Mouse (Mus musculus): ENCODE results near the gene Vmp1. TPM values are rescaled to one million over a fixed set of nuclear protein-coding genes. Genes with fewer than 3 reads are reported as not detected.

Gene Vmp1
- polyA plus RNA-seq, 1 experiment = 30.0 TPM

GRCm38 (mm10) chr11:86570261-86570746 is 113.3 kb downstream of the Vmp1 start:
- no peak overlapping the region for H3K27ac ChIP-seq (ENCODE audit: insufficient read depth, low read length)
- peaks cover 1% of the 10 kb centered on the region; the same call in 1 of the 2 replicates for H3K36me3 ChIP-seq (ENCODE audit: control insufficient read depth, insufficient read depth, low read length)
- WGBS = 85% methylated on average over 9 of the region's 9 CpGs
- H3K4me3 ChIP-seq (ENCODE audit: extremely low read depth, insufficient read depth, insufficient read length) = no peak overlapping the region
- no peak for DNase-seq (ENCODE audit: low read depth in 1 of 2, low spot score in 2 of 2)
- H3K27me3 ChIP-seq (ENCODE audit: control insufficient read depth, insufficient read depth, low read length) = no peaks in the 10 kb centered on the region
- H3K4me1 ChIP-seq (ENCODE audit: control insufficient read depth, insufficient read depth, insufficient read length) = no peaks in the 10 kb centered on the region
- TF ChIP-seq CTCF (IDR thresholded peaks at IDR 0.05; ENCODE audit: extremely low read depth, insufficient read depth, insufficient read length, insufficient replicate concordance) = no peak
- no peak for TF ChIP-seq POLR2A (IDR thresholded peaks at IDR 0.05; ENCODE audit: low read depth, low read length)

DNA sequence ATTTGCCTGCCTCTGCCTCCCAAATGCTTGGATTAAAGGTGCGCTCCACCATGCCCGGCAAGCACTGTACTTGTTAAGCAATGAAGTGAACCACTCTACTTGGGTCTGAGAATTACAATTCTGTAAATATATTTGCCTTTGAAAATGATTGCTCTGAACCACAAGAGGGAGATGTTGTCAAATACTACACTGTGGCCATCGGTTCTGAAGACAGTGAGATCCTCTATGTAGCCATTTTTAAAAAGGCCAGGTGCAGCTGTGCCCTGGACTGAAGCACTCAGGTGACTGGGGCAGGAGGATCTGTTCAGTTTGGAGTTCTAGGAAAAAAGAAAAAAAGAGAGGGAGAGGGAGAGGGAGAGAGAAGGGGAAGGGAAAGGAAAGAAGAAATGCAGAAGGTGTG is 115.2 kb downstream of the Vmp1 start:
- DNase-seq (ENCODE audit: low read depth in 1 of 2, low spot score in 2 of 2) = no peak
- WGBS = 46% methylated on average over 3 of the region's 3 CpGs
- H3K36me3 ChIP-seq (ENCODE audit: control insufficient read depth, insufficient read depth, low read length) = peaks cover 3% of the 10 kb centered on the region; the same call in 1 of the 2 replicates
- H3K4me1 ChIP-seq (ENCODE audit: control insufficient read depth, insufficient read depth, insufficient read length) = no peaks in the 10 kb centered on the region
- H3K4me3 ChIP-seq (ENCODE audit: extremely low read depth, insufficient read depth, insufficient read length) = no peak overlapping the region
- H3K27ac ChIP-seq (ENCODE audit: insufficient read depth, low read length) = no peak overlapping the region
- TF ChIP-seq POLR2A (IDR thresholded peaks at IDR 0.05; ENCODE audit: low read depth, low read length) (no peak), CTCF (IDR thresholded peaks at IDR 0.05; ENCODE audit: extremely low read depth, insufficient read depth, insufficient read length, insufficient replicate concordance) (no peak)
- no peaks in the 10 kb centered on the region for H3K27me3 ChIP-seq (ENCODE audit: control insufficient read depth, insufficient read depth, low read length)

- no peak for DNase-seq (ENCODE audit: low read depth in 1 of 2, low spot score in 2 of 2)
- Histone ChIP-seq H3K4me1 (ENCODE audit: control insufficient read depth, insufficient read depth, insufficient read length) (peaks cover 3% of the 10 kb centered on the region; the same call in 1 of the 2 replicates), H3K4me3 (ENCODE audit: extremely low read depth, insufficient read depth, insufficient read length) (no peak overlapping the region), H3K36me3 (ENCODE audit: control insufficient read depth, insufficient read depth, low read length) (peaks cover 16% of the 10 kb centered on the region), H3K27me3 (ENCODE audit: control insufficient read depth, insufficient read depth, low read length) (no peaks in the 10 kb centered on the region), H3K27ac (ENCODE audit: insufficient read depth, low read length) (no peak overlapping the region)
- TF ChIP-seq POLR2A (IDR thresholded peaks at IDR 0.05; ENCODE audit: low read depth, low read length) (no peak), CTCF (IDR thresholded peaks at IDR 0.05; ENCODE audit: extremely low read depth, insufficient read depth, insufficient read length, insufficient replicate concordance) (no peak)
- WGBS = 66% methylated on average over 4 of the region's 4 CpGs
These were observed 125.4 kb downstream of the Vmp1 start for GRCm38 (mm10) chr11:86558258-86558657.

- no peak for TF ChIP-seq CTCF (IDR thresholded peaks at IDR 0.05; ENCODE audit: extremely low read depth, insufficient read depth, insufficient read length, insufficient replicate concordance)
- no peak for TF ChIP-seq POLR2A (IDR thresholded peaks at IDR 0.05; ENCODE audit: low read depth, low read length)
- H3K4me1 ChIP-seq (ENCODE audit: control insufficient read depth, insufficient read depth, insufficient read length) = peaks cover 3% of the 10 kb centered on the region; the same call in 1 of the 2 replicates
- no peak overlapping the region for H3K4me3 ChIP-seq (ENCODE audit: extremely low read depth, insufficient read depth, insufficient read length)
- H3K27me3 ChIP-seq (ENCODE audit: control insufficient read depth, insufficient read depth, low read length) = no peaks in the 10 kb centered on the region
- DNase-seq (ENCODE audit: low read depth in 1 of 2, low spot score in 2 of 2) = no peak
- WGBS = 82% methylated on average over 6 of the region's 6 CpGs
- H3K27ac ChIP-seq (ENCODE audit: insufficient read depth, low read length) = no peak overlapping the region
- H3K36me3 ChIP-seq (ENCODE audit: control insufficient read depth, insufficient read depth, low read length) = peaks cover 14% of the 10 kb centered on the region
These were observed 130.1 kb downstream of the Vmp1 start for GRCm38 (mm10) chr11:86553525-86553924.

DNA sequence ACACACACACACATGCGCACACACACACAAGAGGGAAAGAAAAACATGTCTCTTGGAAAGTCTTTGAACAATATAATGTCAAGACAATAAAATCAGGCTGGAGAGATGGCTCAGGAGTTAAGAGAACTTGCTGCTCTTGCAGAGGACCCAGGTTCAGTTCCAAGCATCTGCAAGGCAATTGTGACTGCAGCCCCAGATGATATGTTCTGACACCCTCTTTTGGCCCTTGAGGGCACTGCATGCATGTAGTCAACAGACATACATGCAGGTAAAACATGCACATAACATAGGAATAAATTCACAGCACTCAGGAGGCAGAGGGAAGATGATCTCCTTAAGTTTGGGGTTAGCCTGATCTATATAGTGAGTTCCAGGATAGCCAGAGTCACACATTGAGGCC is 136.2 kb downstream of the Vmp1 start:
- Histone ChIP-seq H3K27ac (ENCODE audit: insufficient read depth, low read length) (no peak overlapping the region), H3K4me3 (ENCODE audit: extremely low read depth, insufficient read depth, insufficient read length) (no peak overlapping the region), H3K36me3 (ENCODE audit: control insufficient read depth, insufficient read depth, low read length) (peaks cover 3% of the 10 kb centered on the region), H3K27me3 (ENCODE audit: control insufficient read depth, insufficient read depth, low read length) (no peaks in the 10 kb centered on the region), H3K4me1 (ENCODE audit: control insufficient read depth, insufficient read depth, insufficient read length) (peaks cover 3% of the 10 kb centered on the region)
- TF ChIP-seq POLR2A (IDR thresholded peaks at IDR 0.05; ENCODE audit: low read depth, low read length) (no peak), CTCF (IDR thresholded peaks at IDR 0.05; ENCODE audit: extremely low read depth, insufficient read depth, insufficient read length, insufficient replicate concordance) (no peak)
- DNase-seq (ENCODE audit: low read depth in 1 of 2, low spot score in 2 of 2) = peak in 1 of 2 experiments; percentile 19
- WGBS = 100% methylated on average over 1 of the region's 1 CpGs

GRCm38 (mm10) chr11:86545556-86545955 is 138.1 kb downstream of the Vmp1 start:
- Histone ChIP-seq H3K4me3 (ENCODE audit: extremely low read depth, insufficient read depth, insufficient read length) (peak overlapping the region; percentile 81), H3K36me3 (ENCODE audit: control insufficient read depth, insufficient read depth, low read length) (peaks cover 2% of the 10 kb centered on the region; the same call in 1 of the 2 replicates), H3K4me1 (ENCODE audit: control insufficient read depth, insufficient read depth, insufficient read length) (peaks cover 3% of the 10 kb centered on the region), H3K27me3 (ENCODE audit: control insufficient read depth, insufficient read depth, low read length) (no peaks in the 10 kb centered on the region), H3K27ac (ENCODE audit: insufficient read depth, low read length) (no peak overlapping the region)
- no peak for TF ChIP-seq POLR2A (IDR thresholded peaks at IDR 0.05; ENCODE audit: low read depth, low read length)
- no peak for TF ChIP-seq CTCF (IDR thresholded peaks at IDR 0.05; ENCODE audit: extremely low read depth, insufficient read depth, insufficient read length, insufficient replicate concordance)
- WGBS = 70% methylated on average over 8 of the region's 8 CpGs
- no peak for DNase-seq (ENCODE audit: low read depth in 1 of 2, low spot score in 2 of 2)

DNA sequence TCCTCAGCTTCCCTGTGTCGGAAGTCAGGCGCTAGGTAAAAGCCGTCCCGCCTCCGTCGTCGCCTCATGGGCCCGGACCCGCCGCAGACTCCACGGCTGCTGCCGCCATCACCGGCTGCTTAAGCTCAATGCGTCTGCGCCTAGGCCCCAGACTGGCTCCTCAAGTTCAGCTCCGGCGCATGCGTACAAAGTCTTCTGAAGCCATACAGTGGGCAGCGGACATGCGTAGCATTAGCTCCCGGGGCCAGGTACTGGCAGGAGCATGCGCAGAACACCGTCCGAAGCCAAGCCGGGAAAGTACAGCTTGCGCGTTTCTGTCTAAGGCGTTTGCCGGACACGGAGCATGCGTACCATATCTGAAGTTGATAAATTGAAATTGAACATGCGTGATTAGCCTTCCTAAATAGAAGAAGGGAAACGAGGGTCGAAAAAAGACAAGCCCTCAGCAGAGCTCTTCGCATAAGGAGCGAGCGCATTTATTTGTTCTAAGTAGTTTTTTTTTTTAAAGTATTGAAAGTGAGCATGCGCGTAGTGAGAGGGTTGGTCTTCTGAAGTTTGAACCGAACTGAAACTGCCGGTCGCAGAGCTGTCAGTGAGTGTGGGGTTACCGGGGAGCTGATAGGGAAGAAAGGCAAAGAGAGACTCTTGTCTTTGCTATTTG is 138.9 kb downstream of the Vmp1 start, which contains the start of the genes Rps6kb1 and Tubd1:
TSS of gene Rps6kb1 (minus strand) at position 167 of the 661 bp plus-strand sequence.
TSS of gene Tubd1 (plus strand) at position 353 of the 661 bp plus-strand sequence.
- Histone ChIP-seq H3K4me3 (ENCODE audit: extremely low read depth, insufficient read depth, insufficient read length) (peak within 1 kb of the TSS; percentile 87), H3K27me3 (ENCODE audit: control insufficient read depth, insufficient read depth, low read length) (no peaks in the 10 kb centered on the region), H3K27ac (ENCODE audit: insufficient read depth, low read length) (peak within 1 kb of the TSS; percentile 78), H3K4me1 (ENCODE audit: control insufficient read depth, insufficient read depth, insufficient read length) (peaks cover 3% of the 10 kb centered on the region), H3K36me3 (ENCODE audit: control insufficient read depth, insufficient read depth, low read length) (peaks cover 2% of the 10 kb centered on the region; the same call in 1 of the 2 replicates)
- TF ChIP-seq CTCF (IDR thresholded peaks at IDR 0.05; ENCODE audit: extremely low read depth, insufficient read depth, insufficient read length, insufficient replicate concordance) = no peak
- TF ChIP-seq POLR2A (IDR thresholded peaks at IDR 0.05; ENCODE audit: low read depth, low read length) = peak; percentile 94
- under 1% methylated on average over 43 of the region's 43 CpGs for WGBS
- DNase-seq (ENCODE audit: low read depth in 1 of 2, low spot score in 2 of 2) = peak; percentile 99 to 100
